Mouse (Mus musculus) midbrain, embryonic 11.5 days (tissue): ENCODE data around the gene Hoxb5. TPM values are rescaled to one million over a fixed set of nuclear protein-coding genes. Genes with fewer than 3 reads are reported as not detected.

Experiments
- ATAC-seq: fragments of 200-750 bp; cut with Nextera tagmentation; 2 replicates; pipeline ENCODE4 v1.8.0; 2017; ENCODE audit warnings: moderate TSS enrichment, moderate library complexity; ENCODE audit not compliant: low FRiP score
- DNase-seq: peaks from one replicate; pipeline ENCODE4 v3.0.0; 2015; ENCODE audit warnings: low spot score; ENCODE audit errors: missing footprints
- H3K27ac ChIP-seq: fragments of 300-500 bp; sonication (generic); 2 replicates; pipeline ENCODE4 v1.5.1; 2014; ENCODE audit warnings: low read depth, low read length
- H3K27me3 ChIP-seq: fragments of 300-500 bp; sonication (generic); 2 replicates; pipeline ENCODE4 v1.6.1; 2014; ENCODE audit warnings: mild to moderate bottlenecking, low read length, moderate library complexity, mixed read lengths; ENCODE audit not compliant: control insufficient read depth, insufficient read depth
- H3K36me3 ChIP-seq: fragments of 300-500 bp; sonication (generic); 2 replicates; pipeline ENCODE4 v1.6.1; 2014; ENCODE audit warnings: mild to moderate bottlenecking, low read length, moderate library complexity, mixed read lengths; ENCODE audit not compliant: control insufficient read depth, insufficient read depth
- H3K4me1 ChIP-seq: fragments of 300-500 bp; sonication (generic); 2 replicates; pipeline ENCODE4 v1.6.1; 2014; ENCODE audit warnings: low read length; ENCODE audit not compliant: control insufficient read depth, insufficient read depth
- H3K4me2 ChIP-seq: fragments of 300-500 bp; sonication (generic); 2 replicates; pipeline ENCODE4 v1.6.1; 2014; ENCODE audit warnings: mild to moderate bottlenecking, moderate library complexity
- H3K4me3 ChIP-seq: fragments of 300-500 bp; sonication (generic); 2 replicates; pipeline ENCODE4 v1.5.1; 2014; ENCODE audit warnings: low read depth, low read length
- H3K9ac ChIP-seq: fragments of 300-500 bp; sonication (generic); 2 replicates; pipeline ENCODE4 v1.6.1; 2014; ENCODE audit warnings: low read length
- H3K9me3 ChIP-seq: fragments of 300-500 bp; sonication (generic); 2 replicates; pipeline ENCODE4 v1.6.1; 2016; ENCODE audit warnings: low read length; ENCODE audit not compliant: control insufficient read depth
- WGBS: fragments of 180-500 bp; shearing (Covaris S2); extraction: QIAGEN DNeasy Blood & Tissue Kit; methylation state at CpG from one replicate; pipeline ENCODE4 v1.1.7; 2014; 5-methylcytosine and 5-hydroxymethylcytosine counted together
- polyA plus RNA-seq: library from polyadenylated mRNA; unstranded; fragments of >200 nt; fragmentation: Nextera tagmentation; extraction: Ambion mirVana; gene quantifications from 2 replicates; pipeline ENCODE4 v1.2.1, GENCODE M21; 2014

Gene Hoxb5
- polyA plus RNA-seq, 1 experiment from 2014 or later = not detected

DNA sequence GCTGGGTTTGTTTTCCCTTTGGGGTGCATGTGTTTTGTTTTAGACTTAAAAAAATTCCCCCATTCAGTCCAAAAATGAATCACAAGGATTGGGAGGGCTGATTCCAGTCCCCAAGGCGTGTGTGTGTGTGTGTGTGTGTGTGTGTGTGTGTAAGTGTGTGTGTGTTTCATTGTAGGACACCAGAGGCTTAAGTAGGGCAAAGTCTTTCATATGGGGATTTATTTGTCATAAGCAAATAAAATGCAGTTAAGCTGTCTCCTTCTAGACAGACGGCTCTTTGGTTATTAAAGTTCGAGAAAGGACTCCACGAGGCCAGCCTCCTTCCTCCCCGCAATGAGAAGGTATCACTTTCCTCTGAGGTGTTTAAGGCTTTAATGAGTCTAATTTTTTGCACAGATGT is 18.7 kb downstream of the Hoxb5 start:
- H3K9ac ChIP-seq = no peak overlapping the region
- H3K4me2 ChIP-seq = no peak overlapping the region
- no peaks in the 10 kb centered on the region for H3K36me3 ChIP-seq
- H3K27me3 ChIP-seq = peaks cover 100% of the 10 kb centered on the region
- no peak overlapping the region for H3K4me3 ChIP-seq
- ATAC-seq = no peak
- H3K9me3 ChIP-seq = no peaks in the 10 kb centered on the region
- DNase-seq = no peak
- 8% methylated on average over 5 of the region's 5 CpGs for WGBS
- H3K4me1 ChIP-seq = peaks cover 5% of the 10 kb centered on the region
- H3K27ac ChIP-seq = no peak overlapping the region

DNA sequence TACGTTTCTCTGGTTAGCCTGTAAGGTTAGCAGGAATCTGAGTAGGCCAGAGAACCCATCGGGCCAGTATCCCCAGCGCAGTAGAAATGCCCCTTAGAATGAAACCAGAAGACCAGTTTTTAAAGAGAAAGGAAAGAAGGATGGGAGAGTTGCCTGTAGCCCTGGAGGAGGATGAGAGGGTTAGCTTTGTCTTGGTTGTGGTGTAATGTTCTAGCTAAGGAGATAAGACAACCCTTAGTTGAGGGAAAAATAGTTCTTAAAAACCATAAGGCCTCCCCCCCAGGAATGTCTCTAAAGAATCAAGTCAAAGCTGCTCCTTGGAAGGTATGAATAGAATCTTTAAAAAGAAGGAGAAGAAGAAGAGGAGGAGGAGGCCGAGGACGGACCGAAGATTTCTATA is 19.6 kb downstream of the Hoxb5 start:
- H3K36me3 ChIP-seq = no peaks in the 10 kb centered on the region
- H3K9ac ChIP-seq = no peak overlapping the region
- peaks cover 100% of the 10 kb centered on the region for H3K27me3 ChIP-seq
- no peak overlapping the region for H3K4me2 ChIP-seq
- no peak for DNase-seq
- 5% methylated on average over 6 of the region's 6 CpGs for WGBS
- peaks cover 5% of the 10 kb centered on the region for H3K4me1 ChIP-seq
- ATAC-seq = no peak
- H3K9me3 ChIP-seq = no peaks in the 10 kb centered on the region
- H3K4me3 ChIP-seq = no peak overlapping the region
- H3K27ac ChIP-seq = no peak overlapping the region

DNA sequence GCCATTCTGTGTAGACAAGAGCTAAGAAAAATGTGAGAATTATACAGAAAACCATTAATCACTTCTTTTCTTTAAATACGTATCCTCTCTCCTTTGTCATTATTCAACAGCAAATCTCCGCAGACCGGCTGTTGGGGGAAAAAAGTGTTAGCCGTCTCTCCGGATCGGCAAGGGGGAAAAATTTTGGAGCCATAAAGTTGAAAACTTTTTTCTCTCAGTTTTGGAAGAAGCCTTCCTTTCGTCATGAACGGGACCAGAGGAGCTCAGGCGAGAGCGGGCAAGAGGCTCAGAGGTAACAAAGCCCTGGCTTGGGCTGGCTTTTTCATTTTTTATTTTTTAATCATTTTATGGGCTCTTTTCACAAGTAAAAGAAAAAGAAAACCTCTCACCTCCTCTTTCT is 20.0 kb downstream of the Hoxb5 start, which contains the start of gene Hoxb3:
TSS of gene Hoxb3 (plus strand) at position 173 of the 400 bp plus-strand sequence.
- Histone ChIP-seq H3K4me1 (peaks cover 5% of the 10 kb centered on the region), H3K27ac (no peak within 1 kb of the TSS), H3K9ac (no peak within 1 kb of the TSS), H3K27me3 (peaks cover 100% of the 10 kb centered on the region), H3K36me3 (no peaks in the 10 kb centered on the region), H3K4me2 (no peak within 1 kb of the TSS), H3K4me3 (no peak within 1 kb of the TSS), H3K9me3 (no peaks in the 10 kb centered on the region)
- WGBS = 1% methylated on average over 10 of the region's 10 CpGs
- ATAC-seq (no peak), DNase-seq (no peak)

DNA sequence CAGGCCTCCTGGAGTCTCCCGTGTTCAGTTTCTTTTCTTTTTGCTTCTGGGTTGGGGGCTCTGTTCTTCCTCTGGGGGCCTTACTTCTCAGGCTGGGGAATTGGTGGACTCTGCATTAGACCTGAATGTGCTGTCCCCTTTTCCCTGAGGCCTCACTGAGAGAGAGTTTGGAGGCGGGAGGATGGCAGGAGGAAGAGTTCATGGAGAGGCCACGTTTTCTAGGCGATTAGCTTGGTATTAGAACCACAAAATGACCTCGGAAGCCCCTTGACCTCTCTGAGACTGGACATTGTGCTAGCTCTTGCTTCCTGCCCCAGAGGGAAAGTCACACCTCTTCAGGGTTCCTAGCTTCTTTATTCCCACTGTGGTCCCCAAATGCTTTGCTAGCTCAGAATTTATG is 21.0 kb downstream of the Hoxb5 start:
- Histone ChIP-seq H3K9ac (no peak overlapping the region), H3K4me1 (peaks cover under 1% of the 10 kb centered on the region; the same call in 1 of the 2 replicates), H3K27me3 (peaks cover 100% of the 10 kb centered on the region), H3K27ac (no peak overlapping the region), H3K36me3 (no peaks in the 10 kb centered on the region), H3K4me3 (no peak overlapping the region), H3K4me2 (no peak overlapping the region), H3K9me3 (no peaks in the 10 kb centered on the region)
- ATAC-seq = no peak
- DNase-seq = no peak
- 1% methylated on average over 5 of the region's 5 CpGs for WGBS

DNA sequence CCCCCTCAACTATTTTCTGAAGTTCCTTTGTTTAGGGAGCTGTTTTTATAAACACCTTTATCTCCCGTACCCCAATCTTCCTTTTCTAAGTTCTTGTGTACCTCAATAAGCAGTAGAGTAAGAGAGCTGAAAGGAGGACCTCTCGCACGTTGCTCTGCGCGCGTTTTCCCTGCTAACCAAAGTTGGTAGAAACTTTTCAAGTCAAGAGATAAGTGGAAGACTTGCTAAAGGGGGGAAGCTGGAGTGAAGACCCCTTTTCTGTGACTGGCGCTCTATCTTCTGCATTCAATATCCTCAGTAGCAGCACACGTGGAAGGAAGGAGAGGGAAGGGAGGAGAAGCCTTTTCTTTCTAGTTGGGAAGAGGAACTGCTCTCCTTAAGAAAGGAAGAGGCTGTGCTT is 21.8 kb downstream of the Hoxb5 start:
- Histone ChIP-seq H3K4me3 (no peak overlapping the region), H3K27ac (no peak overlapping the region), H3K9me3 (no peaks in the 10 kb centered on the region), H3K36me3 (no peaks in the 10 kb centered on the region), H3K27me3 (peaks cover 100% of the 10 kb centered on the region), H3K4me2 (no peak overlapping the region), H3K4me1 (no peaks in the 10 kb centered on the region), H3K9ac (no peak overlapping the region)
- WGBS = 2% methylated on average over 8 of the region's 8 CpGs
- ATAC-seq (no peak), DNase-seq (no peak)

DNA sequence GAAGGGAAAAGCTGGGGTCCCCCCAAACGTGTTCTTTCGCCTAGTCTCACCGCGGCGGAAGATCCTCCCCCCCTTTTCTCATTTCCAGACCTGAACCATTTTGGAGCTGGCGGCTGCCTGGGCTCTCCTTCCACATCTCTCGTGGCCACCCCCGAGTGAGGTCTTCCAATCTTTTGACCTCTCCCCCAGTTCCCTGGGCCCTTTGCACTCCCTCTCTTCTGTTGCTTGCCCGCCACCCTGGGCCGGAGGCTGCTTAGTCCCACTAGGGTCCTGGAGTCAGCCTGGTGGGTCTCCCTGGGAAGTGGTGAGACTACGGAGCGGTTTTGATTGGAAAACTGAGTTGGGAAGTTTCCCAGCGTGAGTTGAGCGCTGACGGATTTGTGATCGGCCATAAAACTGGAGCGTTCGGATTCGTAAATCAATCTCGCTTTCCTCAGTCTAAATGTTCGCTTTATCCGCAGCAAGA is 22.6 kb downstream of the Hoxb5 start:
- DNase-seq (no peak), ATAC-seq (no peak)
- Histone ChIP-seq H3K9me3 (no peaks in the 10 kb centered on the region), H3K27ac (no peak overlapping the region), H3K9ac (no peak overlapping the region), H3K4me2 (no peak overlapping the region), H3K4me1 (no peaks in the 10 kb centered on the region), H3K36me3 (no peaks in the 10 kb centered on the region), H3K27me3 (peaks cover 100% of the 10 kb centered on the region), H3K4me3 (no peak overlapping the region)
- WGBS = 2% methylated on average over 22 of the region's 22 CpGs

DNA sequence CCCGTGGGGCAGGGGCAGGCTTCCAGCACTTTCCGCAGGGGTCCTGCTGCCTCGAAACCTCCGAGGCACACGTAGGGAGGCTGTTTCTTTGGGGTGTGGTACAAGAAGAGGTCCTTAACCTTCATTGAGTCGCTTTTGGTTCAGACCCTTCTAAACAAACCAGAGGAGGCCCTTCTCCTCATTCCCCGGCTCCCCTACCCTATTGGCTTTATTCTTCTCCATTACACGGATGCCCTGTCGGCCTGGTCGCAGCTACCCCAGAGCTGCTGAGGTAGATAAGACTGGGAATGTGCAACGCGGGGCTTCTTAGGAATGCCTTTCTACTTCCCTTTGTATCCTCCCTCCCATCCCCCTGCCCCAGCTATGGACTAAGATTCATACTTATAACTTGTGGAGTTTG is 23.6 kb downstream of the Hoxb5 start:
- Histone ChIP-seq H3K4me1 (no peaks in the 10 kb centered on the region), H3K27ac (no peak overlapping the region), H3K4me3 (no peak overlapping the region), H3K4me2 (no peak overlapping the region), H3K27me3 (peaks cover 100% of the 10 kb centered on the region), H3K36me3 (no peaks in the 10 kb centered on the region), H3K9me3 (no peaks in the 10 kb centered on the region), H3K9ac (no peak overlapping the region)
- ATAC-seq = no peak
- DNase-seq = no peak
- under 1% methylated on average over 12 of the region's 12 CpGs for WGBS

DNA sequence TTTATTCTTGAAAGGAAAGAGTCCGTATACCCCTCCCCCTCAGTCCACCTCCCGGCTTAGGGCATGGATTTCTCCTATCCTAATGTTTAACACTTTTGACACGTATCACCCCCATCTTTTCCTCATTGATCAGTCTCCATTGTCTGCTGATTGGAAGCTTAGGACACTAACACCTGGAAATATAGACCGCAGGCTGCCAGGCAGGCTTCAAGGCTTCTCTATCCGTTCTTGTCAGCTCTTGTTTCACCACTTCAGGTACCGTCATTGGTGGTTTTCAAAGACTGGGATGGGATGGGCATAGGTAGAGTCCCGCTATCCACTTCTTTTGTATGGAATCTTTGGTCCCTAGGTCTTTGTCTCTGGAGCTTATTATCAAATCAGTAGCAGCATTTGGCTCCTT is 24.0 kb downstream of the Hoxb5 start:
- Histone ChIP-seq H3K27ac (no peak overlapping the region), H3K36me3 (no peaks in the 10 kb centered on the region), H3K4me3 (no peak overlapping the region), H3K4me2 (no peak overlapping the region), H3K9me3 (no peaks in the 10 kb centered on the region), H3K9ac (no peak overlapping the region), H3K27me3 (peaks cover 100% of the 10 kb centered on the region), H3K4me1 (no peaks in the 10 kb centered on the region)
- ATAC-seq = no peak
- 3% methylated on average over 7 of the region's 7 CpGs for WGBS
- no peak for DNase-seq

DNA sequence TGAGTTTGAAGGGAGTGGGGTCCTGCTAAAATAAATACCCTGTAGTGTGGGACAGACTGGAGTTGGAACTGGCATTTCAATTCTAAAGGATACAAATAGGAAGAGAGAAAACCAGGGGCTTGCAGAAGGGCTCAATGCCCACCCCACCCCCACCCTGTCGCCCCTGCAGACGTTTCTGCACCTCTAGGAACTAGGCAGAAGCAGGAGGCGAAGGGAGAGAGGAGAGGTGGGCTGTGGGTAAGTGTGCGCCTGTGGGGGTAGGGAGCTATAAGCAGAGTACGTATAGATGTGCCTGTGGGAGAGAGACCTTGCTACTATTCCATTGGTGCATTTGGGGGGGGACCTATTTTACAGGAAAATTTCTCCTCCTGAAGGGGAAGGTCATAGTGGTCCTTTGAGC is 24.6 kb downstream of the Hoxb5 start:
- no peak overlapping the region for H3K9ac ChIP-seq
- H3K4me2 ChIP-seq = no peak overlapping the region
- ATAC-seq (no peak), DNase-seq (no peak)
- peaks cover 100% of the 10 kb centered on the region for H3K27me3 ChIP-seq
- no peak overlapping the region for H3K27ac ChIP-seq
- H3K36me3 ChIP-seq = no peaks in the 10 kb centered on the region
- H3K4me1 ChIP-seq = no peaks in the 10 kb centered on the region
- WGBS = 1% methylated on average over 5 of the region's 5 CpGs
- no peak overlapping the region for H3K4me3 ChIP-seq
- no peaks in the 10 kb centered on the region for H3K9me3 ChIP-seq

DNA sequence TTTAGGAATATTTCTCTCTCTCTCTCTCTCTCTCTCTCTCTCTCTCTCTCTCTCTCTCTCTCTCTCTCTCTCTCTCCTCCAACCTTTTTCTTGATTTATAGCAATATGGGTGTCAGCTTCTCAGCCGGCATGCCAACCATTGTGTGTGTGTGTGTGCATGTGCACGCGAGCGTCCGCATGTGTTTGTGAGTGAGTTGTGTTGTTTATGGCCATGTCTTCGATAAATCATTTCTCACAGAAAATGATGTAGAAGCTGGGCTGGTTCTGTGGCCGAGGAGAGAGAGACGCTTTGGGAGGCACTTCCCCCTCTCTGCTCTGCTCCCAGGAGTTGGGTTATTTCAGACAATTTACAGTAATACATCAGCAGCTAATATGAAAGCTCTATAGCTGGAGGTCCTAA is 25.5 kb downstream of the Hoxb5 start:
- WGBS = 5% methylated on average over 8 of the region's 8 CpGs
- H3K4me1 ChIP-seq = no peaks in the 10 kb centered on the region
- no peak overlapping the region for H3K9ac ChIP-seq
- no peak overlapping the region for H3K4me2 ChIP-seq
- no peak for ATAC-seq
- no peaks in the 10 kb centered on the region for H3K9me3 ChIP-seq
- H3K4me3 ChIP-seq = no peak overlapping the region
- no peaks in the 10 kb centered on the region for H3K36me3 ChIP-seq
- no peak overlapping the region for H3K27ac ChIP-seq
- H3K27me3 ChIP-seq = peaks cover 100% of the 10 kb centered on the region
- no peak for DNase-seq
